ENCODE assay signal across 9 mouse cellular contexts in the genomic region with DNA sequence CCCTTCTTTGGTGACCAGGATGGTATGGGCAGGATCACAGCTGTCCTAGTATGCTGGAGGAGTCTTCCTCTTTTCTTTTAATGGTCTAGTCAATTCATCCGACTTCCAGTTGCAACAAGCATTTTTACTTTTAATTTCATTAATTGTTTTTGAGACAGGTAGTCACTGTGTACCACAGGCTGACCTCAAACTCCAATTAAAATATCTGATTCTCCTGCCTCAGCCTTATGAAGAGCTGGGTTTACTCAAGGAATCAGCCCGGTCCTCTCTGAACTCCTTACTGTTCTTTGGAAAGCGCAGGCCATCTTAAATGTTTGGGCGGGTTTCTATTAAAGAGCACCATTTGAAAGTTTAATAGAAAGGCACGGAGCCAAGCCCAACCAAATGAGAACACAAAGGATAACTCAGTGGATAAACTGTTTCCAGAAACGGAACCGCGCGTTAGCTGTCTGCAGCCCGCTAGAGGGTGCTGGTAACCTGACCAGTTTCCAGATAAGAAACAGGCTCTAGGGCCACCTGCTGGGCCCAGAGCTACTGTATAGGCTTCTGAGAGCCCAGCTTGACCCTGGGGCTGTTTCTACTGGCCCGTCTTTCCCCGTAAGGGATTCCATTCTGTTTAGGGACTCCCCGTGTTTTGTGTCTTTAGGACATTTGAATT. TPM values are rescaled to one million over a fixed set of nuclear protein-coding genes. Genes with fewer than 3 reads are reported as not detected.
DNase-seq lines count a peak whose midpoint lies in the region; ATAC-seq and TF ChIP-seq lines count a peak whose summit lies in the region.
"Had no signal": no experiment of that assay in that cellular context is flagged by ENCODE, and none has a peak within 500 bp of the region (broad histone marks: within the 10 kb centered on the region; RNA-seq: fewer than 3 reads in every experiment).

No protein-coding gene starts in this region.

- in situ Hi-C loops in ES-E14 (cut with MboI; ENCODE audit: low sequenced_read_pairs in 2 of 2, unreplicated experiment in 2 of 2), result no loop called here

- H3K4me3 ChIP-seq in ES-E14 (ENCODE audit: insufficient read depth in 1 of 2, low read depth in 1 of 2, low read length in 2 of 2, poor library complexity in 1 of 2, severe bottlenecking in 1 of 2), result no peak overlapping the region; a peak in 1 of 4 replicates
- H3K4me3 ChIP-seq in forebrain, embryonic 14.5 days (ENCODE audit: low read depth, low read length), result no peak overlapping the region
- no peak overlapping the region for H3K4me3 ChIP-seq in lung, embryonic 16.5 days (ENCODE audit: low read length)
- H3K4me3 ChIP-seq: liver, embryonic 15.5 days had no signal

- H3K9me3 ChIP-seq in ES-E14 (ENCODE audit: control insufficient read depth, insufficient read depth, low read depth, low read length), result no peaks in the 10 kb centered on the region
- no peaks in the 10 kb centered on the region for H3K9me3 ChIP-seq in forebrain, embryonic 14.5 days (replicated peaks; ENCODE audit: control insufficient read depth, low read length)
- H3K9me3 ChIP-seq in lung, embryonic 16.5 days (ENCODE audit: control insufficient read depth, low read length), result no peaks in the 10 kb centered on the region
- H3K9me3 ChIP-seq: liver, embryonic 15.5 days had no signal

- no peaks in the 10 kb centered on the region for H3K27me3 ChIP-seq in forebrain, embryonic 14.5 days (replicated peaks; ENCODE audit: control insufficient read depth, insufficient read depth, low read length)
- H3K27me3 ChIP-seq in lung, embryonic 16.5 days (ENCODE audit: control insufficient read depth, insufficient read depth, low read depth, low read length), result no peaks in the 10 kb centered on the region
- H3K27me3 ChIP-seq: liver, embryonic 15.5 days had no signal

- no peak overlapping the region for H3K4me2 ChIP-seq in forebrain, embryonic 14.5 days (ENCODE audit: low read length)
- no peak overlapping the region for H3K4me2 ChIP-seq in lung, embryonic 16.5 days (ENCODE audit: low read depth, low read length)
- H3K4me2 ChIP-seq: liver, embryonic 15.5 days had no signal

- peak; percentile 80 for DNase-seq in ES-E14 (ENCODE audit: low read depth, low spot score)
- DNase-seq in forebrain, embryonic 14.5 days (ENCODE audit: low spot score), result peak; percentile 93
- DNase-seq in layer of hippocampus, adult 9-10 months (ENCODE audit: low spot score), result peak; percentile 58
- DNase-seq in ovary, postnatal 14 days (ENCODE audit: low spot score), result peak; percentile 70
- peak; percentile 74 for DNase-seq in thymus, postnatal 0 days (ENCODE audit: low spot score)

- 10% methylated on average over 13 of the region's 13 CpGs for WGBS in forebrain, embryonic 14.5 days
- WGBS in lung, embryonic 16.5 days, result 11% methylated on average over 13 of the region's 13 CpGs

- H3K4me1 ChIP-seq in ES-E14 (ENCODE audit: control insufficient read depth in 2 of 2, insufficient read depth in 2 of 2, low read length in 2 of 2, poor library complexity in 1 of 2), result peaks cover 0 to 7% of the 10 kb centered on the region in 2 experiments; a peak in 1 of 4 replicates
- no peaks in the 10 kb centered on the region for H3K4me1 ChIP-seq in forebrain, embryonic 14.5 days (ENCODE audit: control insufficient read depth, insufficient read depth, low read length)
- no peaks in the 10 kb centered on the region; the same call in 1 of the 2 replicates for H3K4me1 ChIP-seq in lung, embryonic 16.5 days (replicated peaks; ENCODE audit: control insufficient read depth, insufficient read depth, low read length)

- peak; percentile 78; the same call in 1 of the 2 replicates for ATAC-seq in cerebellum, adult (ENCODE audit: insufficient number of reproducible peaks, low FRiP score, low TSS enrichment)
- peak; percentile 79 for ATAC-seq in forebrain, embryonic 14.5 days
- peak; percentile 94 to 96 for ATAC-seq in hematopoietic stem cell, adult 5-6 weeks (replicated peaks in 1 of 2; ENCODE audit: insufficient read depth in 1 of 2, low FRiP score in 2 of 2, low TSS enrichment in 1 of 2, low read depth in 1 of 2, poor library complexity in 2 of 2, severe bottlenecking in 2 of 2)
- ATAC-seq in lung, embryonic 16.5 days (ENCODE audit: low read depth), result peak; percentile 89

- H3K9ac ChIP-seq in ES-E14 (ENCODE audit: insufficient read depth, low read depth, low read length, poor library complexity, severe bottlenecking), result peak overlapping the region; percentile 72; the same call in 1 of the 2 replicates
- no peak overlapping the region for H3K9ac ChIP-seq in forebrain, embryonic 14.5 days (ENCODE audit: low read length)
- no peak overlapping the region for H3K9ac ChIP-seq in lung, embryonic 16.5 days (ENCODE audit: low read length)
- H3K9ac ChIP-seq: liver, embryonic 15.5 days had no signal

- no peak overlapping the region for H3K27ac ChIP-seq in ES-E14 (ENCODE audit: insufficient read depth, low read depth, low read length, poor library complexity, severe bottlenecking)
- H3K27ac ChIP-seq in forebrain, embryonic 14.5 days (ENCODE audit: low read depth, low read length), result no peak overlapping the region; the same call in 1 of the 2 replicates
- no peak overlapping the region for H3K27ac ChIP-seq in lung, embryonic 16.5 days (ENCODE audit: low read length)
- H3K27ac ChIP-seq: liver, embryonic 15.5 days had no signal

- H3K36me3 ChIP-seq in ES-E14 (ENCODE audit: control insufficient read depth, insufficient read depth, low read length, poor library complexity, severe bottlenecking), result no peaks in the 10 kb centered on the region
- H3K36me3 ChIP-seq in forebrain, embryonic 14.5 days (ENCODE audit: control insufficient read depth, insufficient read depth, low read length), result no peaks in the 10 kb centered on the region
- H3K36me3 ChIP-seq in lung, embryonic 16.5 days (ENCODE audit: control insufficient read depth, insufficient read depth, low read length), result no peaks in the 10 kb centered on the region
- H3K36me3 ChIP-seq: liver, embryonic 15.5 days had no signal

TF ChIP-seq in ES-E14, 5 proteins besides CTCF, POLR2A, EP300 and RAD21:
- TF ChIP-seq ZNF384 (IDR thresholded peaks at IDR 0.05; ENCODE audit: low read depth, low read length) (no peak), ZC3H11A (IDR thresholded peaks at IDR 0.05; ENCODE audit: borderline replicate concordance, low read depth, low read length) (no peak), HCFC1 (IDR thresholded peaks at IDR 0.05; ENCODE audit: borderline replicate concordance, insufficient read depth, low read length) (no peak), CHD2 (IDR thresholded peaks at IDR 0.05; ENCODE audit: low read depth, low read length) (no peak), MAFK (IDR thresholded peaks at IDR 0.05; ENCODE audit: insufficient read depth, low read depth, low read length) (no peak)

RNA-seq across cellular contexts. Expression of gene Fam178b, which starts 1.0 kb away (rescaled TPM):
- 8.0 and 11.2 TPM in 2 replicates for total RNA-seq in ES-E14 (2012; rRNA removed)
- polyA plus RNA-seq in forebrain, embryonic 14.5 days (2014; fragmentation: Nextera tagmentation; extraction: Ambion mirVana), result 0.26 TPM in 1 of 2 replicates, not detected in the other
- total RNA-seq in hematopoietic stem cell, adult 5-6 weeks (2017), result not detected in 2 replicates
- polyA plus RNA-seq in lung, embryonic 16.5 days (2015; fragmentation: Nextera tagmentation; extraction: Ambion mirVana), result 4.4 and 5.5 TPM in 2 replicates
- polyA plus RNA-seq in thymus, postnatal 0 days (2015; fragmentation: Nextera tagmentation; extraction: Ambion mirVana), result 0.52 and 1.7 TPM in 2 replicates

RNA-seq across cellular contexts. Expression of gene Cox5b, which starts 7.3 kb away (rescaled TPM):
- 598 and 769 TPM in 2 replicates for total RNA-seq in ES-E14 (2012; rRNA removed)
- 606 and 697 TPM in 2 replicates for polyA plus RNA-seq in forebrain, embryonic 14.5 days (2014; fragmentation: Nextera tagmentation; extraction: Ambion mirVana)
- 317 and 437 TPM in 2 replicates for total RNA-seq in hematopoietic stem cell, adult 5-6 weeks (2017)
- polyA plus RNA-seq in lung, embryonic 16.5 days (2015; fragmentation: Nextera tagmentation; extraction: Ambion mirVana), result 514 and 543 TPM in 2 replicates
- polyA plus RNA-seq in thymus, postnatal 0 days (2015; fragmentation: Nextera tagmentation; extraction: Ambion mirVana), result 679 and 701 TPM in 2 replicates

RNA-seq across cellular contexts. Expression of gene 4933424G06Rik, which starts 26.0 kb away (rescaled TPM):
- not detected in 2 replicates for total RNA-seq in ES-E14 (2012; rRNA removed)
- polyA plus RNA-seq in forebrain, embryonic 14.5 days (2014; fragmentation: Nextera tagmentation; extraction: Ambion mirVana), result 0.40 TPM in 1 of 2 replicates, not detected in the other
- total RNA-seq in hematopoietic stem cell, adult 5-6 weeks (2017), result not detected in 2 replicates
- not detected in 2 replicates for polyA plus RNA-seq in lung, embryonic 16.5 days (2015; fragmentation: Nextera tagmentation; extraction: Ambion mirVana)
- polyA plus RNA-seq in thymus, postnatal 0 days (2015; fragmentation: Nextera tagmentation; extraction: Ambion mirVana), result 0.13 TPM in 1 of 2 replicates, not detected in the other
- polyA plus RNA-seq: liver, embryonic 15.5 days had no signal

RNA-seq across cellular contexts. Expression of gene Actr1b, which starts 30.3 kb away (rescaled TPM):
- 115 and 129 TPM in 2 replicates for total RNA-seq in ES-E14 (2012; rRNA removed)
- 73.7 and 86.8 TPM in 2 replicates for polyA plus RNA-seq in forebrain, embryonic 14.5 days (2014; fragmentation: Nextera tagmentation; extraction: Ambion mirVana)
- total RNA-seq in hematopoietic stem cell, adult 5-6 weeks (2017), result 45.0 and 61.4 TPM in 2 replicates
- polyA plus RNA-seq in lung, embryonic 16.5 days (2015; fragmentation: Nextera tagmentation; extraction: Ambion mirVana), result 90.0 and 93.1 TPM in 2 replicates
- polyA plus RNA-seq in thymus, postnatal 0 days (2015; fragmentation: Nextera tagmentation; extraction: Ambion mirVana), result 59.3 and 62.0 TPM in 2 replicates
